Mouse (Mus musculus) olfactory bulb, adult 2 months (tissue): ENCODE measurements around the gene Clrn2. TPM values are rescaled to one million over a fixed set of nuclear protein-coding genes. Genes with fewer than 3 reads are reported as not detected.

Experiments used
- H3K27ac ChIP-seq: fragments of 200-500 bp; 2 replicates; pipeline ENCODE4 v1.5.1; 2012; ENCODE audit warnings: low read depth, low read length; ENCODE audit not compliant: insufficient read depth
- H3K4me1 ChIP-seq: fragments of 200-500 bp; 2 replicates; pipeline ENCODE4 v1.6.1; 2012; ENCODE audit warnings: low read length; ENCODE audit not compliant: control insufficient read depth, insufficient read depth
- H3K4me3 ChIP-seq: fragments of 200-500 bp; 2 replicates; pipeline ENCODE4 v1.5.1; 2012; ENCODE audit warnings: mild to moderate bottlenecking, low read depth, low read length, moderate library complexity; ENCODE audit not compliant: insufficient read depth
- CTCF ChIP-seq: fragments of 200-500 bp; IDR thresholded peaks from 2 replicates; pipeline ENCODE4 v1.5.1; 2012; ENCODE audit warnings: low read depth, mild to moderate bottlenecking, low read length, moderate library complexity; ENCODE audit not compliant: insufficient read depth
- POLR2A ChIP-seq: fragments of 200-500 bp; IDR thresholded peaks from 2 replicates; pipeline ENCODE4 v1.6.1; 2012; ENCODE audit warnings: mild to moderate bottlenecking, low read depth, low read length, moderate library complexity; ENCODE audit not compliant: insufficient read depth
- WGBS: fragments of 180-500 bp; shearing (Covaris S2); methylation state at CpG from one replicate; pipeline ENCODE4 v1.1.7; 2018; 5-methylcytosine and 5-hydroxymethylcytosine counted together
- polyA plus RNA-seq: library from polyadenylated mRNA; stranded (reverse); fragments of >200 nt; gene quantifications from 2 replicates; pipeline ENCODE4 v1.2.4, GENCODE M21; 2012; ENCODE audit warnings: low replicate concordance; ENCODE audit not compliant: missing spikeins, insufficient read depth, insufficient read length

The Clrn2 gene
- polyA plus RNA-seq, 1 experiment, result not detected

DNA sequence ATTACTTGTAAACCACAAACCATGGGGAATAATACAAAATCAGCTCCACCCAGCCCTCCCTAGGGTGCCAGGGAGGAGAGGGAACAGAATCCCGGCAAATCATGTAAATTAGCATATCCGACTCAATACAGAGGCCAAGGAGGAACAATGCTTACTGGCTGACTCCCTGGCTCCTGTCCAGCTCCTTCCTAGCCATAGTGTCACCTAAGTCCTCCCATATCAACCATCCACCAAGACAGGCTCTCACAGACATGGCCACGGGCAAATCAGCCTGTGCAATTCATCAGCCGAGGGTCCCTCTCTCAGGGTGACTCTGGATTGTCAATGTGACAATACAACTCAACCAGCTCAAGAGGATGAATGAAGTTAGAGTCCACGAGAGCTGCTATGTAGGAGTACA, 4.9 kb upstream of the Clrn2 start:
- no peak for TF ChIP-seq POLR2A
- TF ChIP-seq CTCF, result no peak
- Histone ChIP-seq H3K4me3 (peak overlapping the region; percentile 66; the same call in 1 of the 2 replicates), H3K4me1 (peaks cover 12% of the 10 kb centered on the region; the same call in 1 of the 2 replicates), H3K27ac (no peak overlapping the region)
- 26% methylated on average over 5 of the region's 5 CpGs for WGBS

- no peak overlapping the region for H3K27ac ChIP-seq
- TF ChIP-seq CTCF (no peak), POLR2A (no peak)
- 2% methylated on average over 8 of the region's 8 CpGs for WGBS
- H3K4me1 ChIP-seq, result peaks cover 12% of the 10 kb centered on the region; the same call in 1 of the 2 replicates
- H3K4me3 ChIP-seq, result peak overlapping the region; percentile 66
Observed at GRCm38 (mm10) chr5:45449206-45449605, 4.3 kb upstream of the Clrn2 start.

DNA sequence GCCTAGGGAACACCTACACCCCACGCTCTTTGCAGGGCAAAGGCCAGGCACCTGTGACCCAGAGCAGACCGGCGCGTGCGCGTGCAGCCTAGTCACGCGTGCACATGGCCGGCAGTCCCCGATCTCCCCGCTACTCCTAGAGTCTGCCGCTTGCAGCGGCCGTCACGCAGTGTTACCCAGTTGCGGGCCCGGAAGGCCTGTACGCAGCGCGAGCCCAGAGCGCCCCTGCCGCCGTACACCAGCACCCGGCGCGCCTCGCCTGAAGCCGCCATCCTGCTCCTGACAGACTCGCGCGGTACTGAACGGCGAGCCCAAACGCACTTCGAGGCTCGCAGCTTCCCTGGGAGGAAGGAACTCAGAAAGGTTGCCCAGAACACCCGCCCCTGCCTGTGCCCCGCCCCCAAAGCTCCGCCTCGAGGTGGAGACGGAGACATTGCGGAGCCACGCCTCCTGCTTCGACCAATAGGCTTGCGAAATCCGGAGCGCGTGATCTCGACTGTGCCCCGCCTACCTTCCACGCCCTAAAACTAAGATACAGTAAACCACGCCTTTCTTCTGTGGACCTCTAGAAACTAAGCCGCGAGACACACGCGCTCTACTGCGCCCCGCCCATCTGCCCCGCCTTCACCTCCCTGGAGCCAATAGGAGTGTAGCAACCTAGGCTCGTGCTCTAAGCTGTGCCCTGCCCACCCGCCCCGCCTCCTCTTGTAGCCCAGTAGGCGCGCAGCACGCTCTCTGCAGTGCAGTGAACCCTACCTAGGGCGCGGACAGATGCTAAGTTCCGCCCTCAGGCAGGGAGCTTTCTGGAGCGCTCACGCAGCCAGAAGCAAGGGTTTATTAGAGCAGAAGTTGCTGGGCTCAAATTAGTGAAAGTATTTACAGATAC, 3.5 kb upstream of the Clrn2 start, which contains the start of gene Qdpr:
TSS of gene Qdpr (minus strand) at position 406 of the 886 bp plus-strand sequence.
- no peak for TF ChIP-seq CTCF
- peak; percentile 26 for TF ChIP-seq POLR2A
- Histone ChIP-seq H3K27ac (0 out of 2 replicates have a peak within 1 kb of the TSS, but pooled peaks have one; percentile 10), H3K4me3 (peak within 1 kb of the TSS; percentile 66), H3K4me1 (peaks cover 12% of the 10 kb centered on the region; the same call in 1 of the 2 replicates)
- WGBS, result under 1% methylated on average over 70 of the region's 70 CpGs

GRCm38 (mm10) chr5:45454456-45454855, 905 bp downstream of the Clrn2 start:
- 36% methylated on average over 9 of the region's 9 CpGs for WGBS

DNA sequence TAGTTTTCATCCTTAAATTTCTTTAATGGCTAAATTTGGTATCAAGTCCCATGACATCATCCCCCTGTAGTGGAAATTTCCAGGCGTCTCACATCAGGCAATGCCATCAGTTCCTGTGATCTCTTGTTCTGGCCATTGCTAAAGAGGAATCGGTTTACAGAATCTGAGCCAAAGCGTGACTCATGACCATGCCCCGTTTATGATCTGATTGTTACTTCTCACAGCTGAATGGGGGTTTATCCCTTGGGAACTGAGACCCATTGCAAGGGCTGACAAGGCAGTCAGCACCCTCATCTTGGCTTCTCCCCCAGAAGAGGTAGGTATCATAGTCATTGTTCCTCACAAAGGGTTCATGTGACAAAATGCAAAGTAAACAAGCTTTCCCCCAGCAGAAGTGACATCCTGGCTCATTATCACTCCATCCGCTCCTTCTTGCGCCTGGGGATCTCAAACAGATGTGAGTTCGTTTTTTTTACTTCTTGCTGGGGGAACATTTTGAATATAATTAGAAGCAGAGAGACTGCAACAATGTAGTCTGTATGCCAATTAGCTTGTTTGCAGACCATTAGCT, 19.4 kb downstream of the Clrn2 start:
- Histone ChIP-seq H3K27ac (no peak overlapping the region), H3K4me1 (peaks cover 3% of the 10 kb centered on the region), H3K4me3 (no peak overlapping the region)
- TF ChIP-seq POLR2A, result no peak
- TF ChIP-seq CTCF, result no peak
- WGBS, result 18% methylated on average over 7 of the region's 7 CpGs

More at GRCm38 (mm10) chr5:45454456-45454855, 905 bp downstream of the Clrn2 start:
- H3K27ac ChIP-seq, result no peak overlapping the region
- H3K4me3 ChIP-seq, result no peak overlapping the region
- TF ChIP-seq CTCF (no peak), POLR2A (no peak)
- peaks cover 2% of the 10 kb centered on the region; the same call in 1 of the 2 replicates for H3K4me1 ChIP-seq

GRCm38 (mm10) chr5:45473521-45473920, 20.0 kb downstream of the Clrn2 start:
- WGBS, result 63% methylated on average over 1 of the region's 1 CpGs
- Histone ChIP-seq H3K4me3 (no peak overlapping the region), H3K27ac (no peak overlapping the region), H3K4me1 (peaks cover 3% of the 10 kb centered on the region)
- TF ChIP-seq POLR2A (no peak), CTCF (no peak)

- Histone ChIP-seq H3K4me1 (peaks cover 3% of the 10 kb centered on the region), H3K4me3 (no peak overlapping the region), H3K27ac (no peak overlapping the region)
- 25% methylated on average over 6 of the region's 6 CpGs for WGBS
- TF ChIP-seq POLR2A (no peak), CTCF (no peak)
Observed at GRCm38 (mm10) chr5:45474215-45474614, 20.7 kb downstream of the Clrn2 start.

DNA sequence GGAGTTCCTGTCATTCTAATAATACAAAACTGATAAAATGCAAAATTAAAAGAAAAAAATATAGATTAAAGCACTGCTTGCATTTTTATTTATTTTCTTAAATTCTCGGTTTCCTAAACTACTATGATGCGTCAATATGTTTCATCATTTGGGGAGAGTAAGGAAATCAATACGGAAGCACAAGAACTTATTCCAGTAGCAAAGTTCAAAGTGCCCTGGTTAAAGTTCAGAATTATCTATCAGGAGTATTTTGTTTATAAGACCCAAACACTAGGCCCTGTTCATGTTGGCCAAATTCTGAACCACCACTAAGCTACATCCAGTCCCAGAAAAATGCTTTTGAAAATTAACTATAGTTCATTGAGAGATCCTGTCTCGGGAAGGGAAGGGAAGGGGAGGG, 21.2 kb downstream of the Clrn2 start:
- Histone ChIP-seq H3K27ac (no peak overlapping the region), H3K4me1 (peaks cover 3% of the 10 kb centered on the region), H3K4me3 (no peak overlapping the region)
- 80% methylated on average over 3 of the region's 4 CpGs for WGBS
- no peak for TF ChIP-seq CTCF
- TF ChIP-seq POLR2A, result no peak

- Histone ChIP-seq H3K27ac (no peak overlapping the region), H3K4me3 (no peak overlapping the region), H3K4me1 (peaks cover 3% of the 10 kb centered on the region)
- 86% methylated on average over 5 of the region's 5 CpGs for WGBS
- TF ChIP-seq POLR2A (no peak), CTCF (no peak)
Observed at GRCm38 (mm10) chr5:45475771-45476170, 22.2 kb downstream of the Clrn2 start.

GRCm38 (mm10) chr5:45476288-45476687, 22.7 kb downstream of the Clrn2 start:
- 6% methylated on average over 6 of the region's 6 CpGs for WGBS
- peaks cover 3% of the 10 kb centered on the region for H3K4me1 ChIP-seq
- no peak overlapping the region for H3K4me3 ChIP-seq
- TF ChIP-seq CTCF (no peak), POLR2A (no peak)
- H3K27ac ChIP-seq, result no peak overlapping the region
